Mouse (Mus musculus) common myeloid progenitor, adult 5-6 weeks (primary cell): ENCODE results near the gene Amz2. TPM values are rescaled to one million over a fixed set of nuclear protein-coding genes. Genes with fewer than 3 reads are reported as not detected.
"Not testable (repeated sequence)": the region's sequence is repeated elsewhere in the genome, so short reads cannot be mapped to it uniquely, and the experiment has no call there.

ENCODE experiments used
- ATAC-seq: replicated peaks from 2 replicates; pipeline ENCODE4 v1.8.0; 2016; ENCODE audit warnings: low read depth, mild to moderate bottlenecking, moderate TSS enrichment, inconsistent platforms; ENCODE audit not compliant: poor library complexity, severe bottlenecking
- total RNA-seq: library from RNA; stranded (forward); fragments of 200-1000, 187-1606 nt; gene quantifications from 2 replicates; pipeline ENCODE4 v1.2.3, GENCODE M21; 2017

Amz2 gene
- total RNA-seq, 1 experiment from 2014 or later: 62.2 TPM

GRCm38 (mm10) chr11:109487991-109488684, 62.4 kb downstream of the Amz2 start:
- ATAC-seq: peak; percentile 50

DNA sequence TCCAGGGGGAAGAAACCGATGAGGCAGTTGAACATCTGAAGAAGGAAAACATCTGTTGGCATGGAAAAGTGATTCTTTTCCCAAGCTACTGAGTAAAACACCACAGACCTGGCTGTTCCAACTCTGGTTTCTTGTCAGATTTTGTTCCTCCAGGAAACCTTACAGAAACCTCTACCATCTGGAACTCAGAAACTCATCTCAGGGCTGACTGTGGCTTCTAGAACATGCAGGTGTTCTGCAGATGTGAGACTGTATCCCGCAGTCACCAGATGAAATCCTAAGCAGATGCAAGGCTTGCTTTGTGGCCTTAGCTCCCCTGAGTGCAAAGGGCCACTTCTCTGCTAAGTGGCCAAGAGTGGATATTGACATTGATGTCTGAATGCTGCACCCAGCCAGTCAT, 64.0 kb downstream of the Amz2 start:
- ATAC-seq: no peak

DNA sequence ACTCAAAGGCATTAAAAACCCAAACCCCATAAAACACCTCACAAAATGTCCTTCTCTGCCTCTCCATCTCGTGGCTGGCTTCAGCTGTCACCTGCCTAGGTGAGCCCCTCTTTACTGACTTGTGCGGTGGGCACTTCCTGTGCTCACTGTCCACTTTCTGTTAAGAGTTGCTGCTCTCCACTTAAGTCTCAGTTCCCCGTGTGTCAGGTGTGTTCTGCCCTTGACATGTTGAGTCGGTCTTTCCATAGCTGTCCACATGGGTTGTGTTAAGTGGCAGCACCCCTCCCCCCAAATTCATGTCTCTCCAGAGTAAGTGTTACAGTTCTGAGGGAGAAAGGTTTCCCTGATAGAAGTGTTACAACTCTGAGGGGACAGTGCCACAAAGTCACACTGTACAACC, 66.1 kb downstream of the Amz2 start:
- ATAC-seq: no peak

DNA sequence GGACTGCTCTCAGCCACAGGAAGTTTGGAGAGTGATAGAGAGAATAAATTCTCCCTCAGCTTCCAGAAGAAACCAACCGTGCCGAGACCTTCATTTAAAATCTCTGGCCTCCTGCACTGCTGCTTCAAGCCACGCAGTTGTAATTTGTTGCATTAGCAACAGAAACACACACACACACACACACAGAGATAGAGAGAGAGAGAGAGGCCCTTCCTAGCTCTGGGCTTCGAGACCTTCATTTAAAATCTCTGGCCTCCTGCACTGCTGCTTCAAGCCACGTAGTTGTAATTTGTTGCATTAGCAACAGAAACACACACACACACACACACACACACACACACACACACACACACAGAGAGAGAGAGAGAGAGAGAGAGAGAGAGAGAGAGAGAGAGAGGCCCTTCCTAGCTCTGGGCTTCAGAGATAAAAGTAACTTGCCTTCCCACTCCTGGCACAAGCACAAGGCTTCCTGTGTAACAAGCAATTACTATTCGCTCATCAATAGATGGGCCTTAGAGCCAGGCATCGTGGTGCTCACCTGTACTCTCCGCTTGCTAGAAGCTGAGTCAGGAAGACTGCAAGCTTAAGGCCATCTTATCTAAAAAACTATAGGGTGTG, 67.2 kb downstream of the Amz2 start:
- ATAC-seq: not testable (repeated sequence)

GRCm38 (mm10) chr11:109494890-109495770, 69.4 kb downstream of the Amz2 start:
- no peak for ATAC-seq

DNA sequence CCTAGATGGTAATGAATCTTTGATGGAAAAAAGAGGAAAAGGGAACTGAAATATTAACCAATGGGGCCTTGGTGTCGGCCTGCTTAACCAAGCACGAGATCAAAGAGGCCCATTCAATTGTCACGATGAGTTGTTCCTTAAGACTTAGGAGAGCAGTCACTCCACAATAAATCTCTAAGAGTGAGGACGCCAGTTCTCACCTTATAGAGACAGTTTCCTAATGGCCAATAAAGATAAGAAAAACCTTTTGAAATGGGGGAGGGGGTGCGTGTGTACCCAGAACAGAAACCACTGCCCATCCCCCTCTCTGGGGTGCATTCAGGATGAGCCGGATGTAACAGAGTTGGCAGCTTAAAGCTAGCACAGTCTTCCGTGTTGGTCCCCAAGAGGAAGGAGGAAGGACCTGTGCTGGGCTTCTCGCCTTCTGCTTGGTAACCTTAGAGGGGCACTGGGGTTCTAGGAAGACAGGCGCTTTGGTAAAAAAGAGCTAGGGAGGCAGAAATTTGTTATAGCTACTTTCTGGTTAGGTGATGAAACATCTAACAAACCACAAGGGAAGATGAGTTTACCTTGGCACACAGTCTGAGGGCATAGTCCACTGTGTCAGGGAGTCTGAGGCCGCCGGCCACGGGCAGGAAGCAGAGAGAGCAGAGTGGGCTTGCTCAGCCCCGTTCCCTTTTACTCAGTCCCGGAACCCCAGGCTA, 70.2 kb downstream of the Amz2 start:
- ATAC-seq: peak; percentile 50

DNA sequence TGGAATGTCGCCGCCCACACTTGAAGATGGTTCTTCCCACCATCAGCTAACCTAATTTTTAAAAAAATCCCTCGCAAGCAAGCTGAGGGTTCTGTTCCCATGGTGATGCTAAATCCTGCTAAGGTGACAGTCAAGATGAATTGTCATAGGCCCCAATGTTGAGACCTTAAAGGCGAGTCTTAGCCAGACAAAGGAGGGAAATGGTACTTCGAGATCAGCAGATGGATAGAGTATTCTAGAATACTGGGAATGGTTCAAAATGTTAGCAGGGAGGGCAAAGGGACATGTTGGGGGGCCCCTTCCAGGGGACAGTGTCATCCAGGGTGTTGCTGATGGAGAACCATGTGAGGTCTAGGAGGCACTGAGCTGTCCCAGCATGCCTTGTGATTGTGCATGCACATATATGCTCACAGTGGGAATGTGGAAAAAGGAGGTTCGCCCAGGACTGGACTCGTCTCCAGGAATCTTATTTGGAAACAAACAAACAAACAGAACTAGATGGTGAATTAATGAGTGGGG, 70.8 kb downstream of the Amz2 start:
- no peak for ATAC-seq

- ATAC-seq: peak; percentile 38
Observed at GRCm38 (mm10) chr11:109496996-109497714, 71.4 kb downstream of the Amz2 start.

DNA sequence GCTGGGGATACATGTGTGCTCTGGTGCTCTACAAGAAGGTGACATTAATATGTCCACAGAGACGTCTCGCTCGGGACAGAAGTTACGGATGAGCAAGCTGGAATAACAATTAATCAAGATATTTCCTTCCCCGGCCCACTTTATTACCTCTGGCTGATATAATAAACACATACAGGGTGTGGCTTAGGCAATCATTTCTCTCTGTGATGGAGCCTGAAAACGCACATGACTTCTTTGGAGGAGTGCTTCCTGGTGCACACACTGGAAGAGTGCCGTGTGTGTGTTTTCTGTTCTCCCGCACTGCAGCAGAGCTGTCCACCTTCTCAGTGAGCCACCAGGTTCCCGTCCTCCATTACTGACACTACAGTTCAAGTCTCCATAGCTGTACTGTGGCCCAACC, 72.2 kb downstream of the Amz2 start:
- no peak for ATAC-seq

GRCm38 (mm10) chr11:109500206-109500605, 74.5 kb downstream of the Amz2 start:
- ATAC-seq: no peak

Other genes with a start within 250 kb of the Amz2 start
- 0.10 and 0.14 TPM in 2 replicates for gene Rgs9, start 127.8 kb upstream of the Amz2 start, total RNA-seq
- gene Gna13, start 63.1 kb upstream of the Amz2 start, total RNA-seq: 43.8 and 49.6 TPM in 2 replicates
- gene 9930022D16Rik, start 12.0 kb upstream of the Amz2 start, total RNA-seq: 0.58 TPM in 1 of 2 replicates, not detected in the other
- gene Arsg, start 47.4 kb downstream of the Amz2 start, total RNA-seq: 1.8 and 2.7 TPM in 2 replicates
- 11.5 and 12.8 TPM in 2 replicates for gene Slc16a6, start 47.7 kb downstream of the Amz2 start, total RNA-seq
- gene Wipi1, start 186.0 kb downstream of the Amz2 start, total RNA-seq: 1.9 and 5.7 TPM in 2 replicates
- 93.1 and 123 TPM in 2 replicates for gene Prkar1a, start 223.5 kb downstream of the Amz2 start, total RNA-seq